Mouse (Mus musculus) c-Kit-positive CD71-positive TER-119-negative erythroid progenitor cells, embryonic 14.5 days (primary cell): Measurements from ENCODE around the gene Aoc2.
"Not testable (repeated sequence)": the region's sequence is repeated elsewhere in the genome, so short reads cannot be mapped to it uniquely, and the experiment has no call there.

Experiments used
- DNase-seq: peaks from one replicate; pipeline ENCODE4 v3.0.0-alpha.2; 2013; ENCODE audit warnings: low read depth

The Aoc2 gene

DNA sequence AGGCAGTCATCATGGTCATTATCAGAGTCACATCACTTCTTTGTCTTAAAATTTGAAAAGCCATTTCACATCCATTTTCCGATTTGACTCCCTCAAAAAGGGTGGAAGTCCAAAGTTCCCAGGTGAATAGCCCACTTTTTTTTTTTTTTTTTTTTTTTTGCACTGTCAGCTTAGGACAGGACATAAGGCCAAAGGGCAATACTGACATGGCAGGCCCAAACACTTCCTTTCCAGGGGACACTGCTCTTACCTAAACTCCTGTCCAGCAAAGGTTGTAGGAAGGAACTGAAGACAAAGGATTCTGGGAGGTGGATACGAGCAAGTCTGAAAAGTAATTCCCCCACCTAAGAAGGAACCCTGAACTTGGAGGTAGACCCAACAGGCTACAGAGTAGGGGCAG is 31.1 kb downstream of the Aoc2 start:
- no peak for DNase-seq

- DNase-seq: no peak
Measured at GRCm38 (mm10) chr11:101357505-101358182, 32.8 kb downstream of the Aoc2 start.

DNA sequence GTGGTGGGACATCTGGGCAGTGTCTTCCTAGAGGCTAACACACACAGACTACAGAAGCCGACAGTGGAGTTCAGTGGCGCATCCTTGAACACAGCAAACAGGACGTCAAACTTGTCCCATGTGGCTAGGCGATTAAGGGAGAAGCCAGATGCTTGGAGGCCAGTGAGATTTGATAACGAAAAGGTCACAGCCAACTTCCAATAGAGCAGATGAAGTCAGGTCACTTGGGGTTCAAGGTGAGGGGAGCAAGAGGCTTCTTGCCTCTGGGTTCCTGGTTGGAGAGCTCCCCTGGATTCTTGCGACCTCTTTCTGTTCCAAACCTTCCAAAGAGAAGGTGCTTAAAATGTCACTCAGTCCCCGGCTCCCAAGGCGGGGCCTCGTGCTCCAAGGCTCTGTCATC is 34.9 kb downstream of the Aoc2 start:
- DNase-seq: no peak

- DNase-seq: no peak
Measured at GRCm38 (mm10) chr11:101360651-101361113, 35.8 kb downstream of the Aoc2 start.

- DNase-seq: no peak
Measured at GRCm38 (mm10) chr11:101364531-101364931, 39.7 kb downstream of the Aoc2 start.

GRCm38 (mm10) chr11:101367326-101367935 is 42.6 kb downstream of the Aoc2 start, which contains the start of gene G6pc:
Gene G6pc (plus strand): TSS chr11:101367561.
- DNase-seq: no peak

- no peak for DNase-seq
Measured at GRCm38 (mm10) chr11:101370141-101370540, 45.3 kb downstream of the Aoc2 start.

- DNase-seq: no peak
Measured at GRCm38 (mm10) chr11:101374421-101374938, 49.6 kb downstream of the Aoc2 start.

DNA sequence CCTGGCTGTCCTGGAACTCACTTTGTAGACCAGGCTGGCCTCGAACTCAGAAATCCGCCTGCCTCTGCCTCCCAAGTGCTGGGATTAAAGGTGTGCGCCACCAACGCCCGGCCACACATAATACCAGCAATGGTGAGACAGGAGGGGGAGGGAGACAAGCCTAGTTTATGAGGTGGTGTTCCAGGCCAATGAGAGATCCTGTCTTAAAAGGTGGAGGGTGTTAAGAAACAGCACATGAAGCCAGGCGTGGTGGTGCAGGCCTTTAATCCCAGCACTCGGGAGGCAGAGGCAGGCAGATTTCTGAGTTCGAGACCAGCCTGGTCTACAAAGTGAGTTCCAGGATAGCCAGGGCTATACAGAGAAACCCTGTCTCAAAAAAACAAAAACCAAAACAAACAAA is 53.3 kb downstream of the Aoc2 start:
- not testable (repeated sequence) for DNase-seq

- no peak for DNase-seq
Measured at GRCm38 (mm10) chr11:101378926-101379325, 54.1 kb downstream of the Aoc2 start.
